Mouse (Mus musculus): ENCODE results near the gene Deup1.
A peak's percentile ranks its signal among the peaks of the same experiment; 100 is the strongest.

Deup1 gene

DNA sequence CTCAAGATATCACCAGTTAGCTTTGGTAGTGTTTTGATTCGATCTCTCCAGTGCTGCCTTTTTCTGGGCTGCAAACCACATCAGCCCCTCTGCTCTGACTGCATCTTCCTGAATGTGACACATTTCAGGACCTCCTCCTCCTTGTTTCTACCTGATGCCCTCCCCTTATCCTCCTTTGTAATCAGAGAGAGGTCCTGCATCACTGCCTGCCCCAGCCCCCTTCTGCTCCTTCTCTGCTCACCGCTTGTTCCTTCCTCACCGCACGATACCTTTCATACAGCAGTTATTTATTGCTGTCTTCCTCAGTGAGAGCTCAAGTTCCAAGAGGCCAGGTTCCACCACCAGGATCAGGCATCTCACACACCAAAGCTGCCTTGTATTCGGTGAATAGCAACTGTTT, 96.5 kb downstream of the Deup1 start:
- DNase-seq, result no peak

DNA sequence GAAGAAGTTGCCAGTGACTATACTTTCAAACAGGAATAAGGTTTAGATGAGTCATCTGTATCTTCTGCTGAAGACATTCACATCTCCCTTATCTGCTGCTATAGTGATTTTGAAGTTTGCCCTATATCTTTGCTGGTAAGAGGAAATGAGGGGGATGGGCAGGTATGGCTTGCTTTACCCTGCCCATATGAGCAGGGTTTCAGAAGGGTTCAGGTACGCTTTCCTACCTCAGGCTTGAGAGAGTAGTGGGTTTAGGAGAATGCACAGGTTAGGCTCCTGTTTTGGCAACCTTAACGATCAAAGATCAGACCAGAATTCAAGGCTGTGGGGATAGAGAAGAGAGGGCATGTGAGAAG, 97.8 kb downstream of the Deup1 start:
- no peak for DNase-seq

DNA sequence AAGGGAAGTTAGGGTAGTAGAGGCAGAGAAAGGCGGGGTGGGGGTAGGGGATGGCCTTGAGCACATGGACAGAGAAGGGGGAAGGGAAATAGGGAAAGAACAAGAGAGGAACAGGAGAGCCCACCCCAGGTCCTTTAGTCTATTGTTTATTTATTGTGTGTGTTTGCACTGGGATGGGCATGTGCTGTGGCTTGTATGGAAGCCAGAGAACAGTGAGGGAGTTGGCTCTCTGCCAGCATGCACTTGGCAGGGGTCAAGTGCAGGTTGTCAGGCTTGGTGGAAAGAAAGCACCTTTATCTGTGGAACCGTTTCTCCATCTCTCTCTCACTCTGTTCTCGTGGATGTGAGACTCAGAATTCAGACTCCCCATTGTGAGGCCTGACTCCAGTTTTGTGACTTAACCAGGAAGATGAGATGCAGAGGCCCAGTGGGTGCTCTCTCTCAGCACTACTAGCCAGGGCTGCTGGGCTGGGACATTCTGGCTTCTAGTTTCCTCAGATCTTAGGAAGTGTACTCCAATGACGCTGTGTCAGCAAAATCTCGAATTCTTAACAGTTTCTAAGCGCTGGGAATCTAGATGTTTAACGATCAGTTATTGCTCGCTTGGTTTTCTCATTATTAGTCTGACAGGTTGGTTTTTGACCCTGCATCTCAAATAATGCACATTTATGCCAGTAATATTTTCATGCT, 98.3 kb downstream of the Deup1 start:
- DNase-seq, result peak; percentile 72 to 80

DNA sequence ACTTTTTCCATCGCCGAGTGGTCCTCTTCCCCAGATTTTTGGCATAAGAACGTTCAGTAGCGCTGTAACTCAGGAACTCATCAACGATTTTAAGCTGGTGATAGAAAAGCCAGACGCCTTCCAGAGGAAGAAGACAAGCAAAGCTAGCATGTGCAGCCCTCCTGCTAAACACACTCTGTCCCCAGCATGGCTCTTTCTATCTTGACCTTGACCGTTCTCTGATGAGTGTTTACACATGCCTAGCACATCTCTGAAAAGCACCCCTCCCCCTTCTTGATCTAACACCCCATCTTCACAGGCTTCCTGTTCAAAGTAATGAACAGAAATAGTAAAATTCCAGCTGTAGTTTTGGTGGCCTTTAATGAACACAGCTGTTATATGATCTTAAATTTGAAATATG, 99.4 kb downstream of the Deup1 start:
- DNase-seq, result no peak

DNA sequence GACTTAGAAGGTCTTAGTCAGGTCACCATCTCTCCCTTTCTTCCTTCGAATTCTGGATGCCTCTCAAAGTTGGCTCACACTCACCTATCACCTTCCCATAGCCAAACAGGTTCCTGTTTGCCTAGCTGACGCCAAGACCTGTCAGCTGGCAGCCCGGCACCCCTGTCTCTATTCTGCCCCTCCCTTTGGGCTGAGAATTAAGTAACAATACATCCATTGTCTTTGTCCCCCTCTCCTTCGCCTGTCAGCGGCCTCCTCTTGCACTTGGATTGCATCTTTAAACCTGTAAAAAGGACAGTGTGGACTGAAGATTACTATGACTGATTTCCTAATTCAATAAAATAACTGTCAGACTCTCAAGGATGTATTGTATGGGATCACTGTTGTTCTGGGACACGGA, 99.9 kb downstream of the Deup1 start:
- DNase-seq, result no peak

DNA sequence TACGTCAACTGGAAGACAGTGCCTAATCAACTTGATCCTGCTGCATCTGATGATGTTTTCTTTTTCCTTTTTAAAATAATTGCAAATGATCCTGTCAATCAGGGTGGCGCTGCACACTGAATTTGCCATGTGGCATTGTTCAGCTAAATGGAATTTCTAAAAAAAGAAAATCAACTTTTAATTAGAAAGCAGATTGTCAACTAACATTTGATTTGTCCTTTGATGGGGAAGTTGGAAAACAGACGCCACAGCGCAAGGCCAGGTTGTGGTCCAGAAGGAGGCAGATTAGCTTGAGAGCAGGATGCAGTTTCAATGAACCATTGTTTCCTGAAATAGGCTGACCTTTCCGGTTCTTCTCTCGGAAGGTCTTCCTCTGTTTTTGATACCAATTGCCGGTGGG, 101.2 kb downstream of the Deup1 start:
- DNase-seq, result no peak

DNA sequence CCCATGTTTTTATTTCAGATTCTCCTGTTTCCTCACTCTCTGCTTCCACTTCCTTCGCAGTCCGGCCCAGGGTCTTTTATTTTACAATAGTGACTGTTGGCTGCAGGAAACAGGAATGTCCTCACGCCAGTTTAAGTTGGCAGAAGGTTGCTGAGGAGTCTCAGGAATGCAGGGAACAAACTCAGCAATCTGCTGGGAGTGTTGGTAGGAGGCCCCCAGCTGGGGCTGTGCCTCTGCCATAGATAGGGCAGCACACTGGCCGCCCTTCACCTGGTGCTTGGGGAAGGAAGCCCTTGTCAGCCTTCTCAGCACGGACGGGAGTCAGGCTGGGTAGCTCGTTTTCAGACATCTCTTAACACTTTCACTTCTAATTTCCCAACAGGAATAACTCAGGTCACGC, 102.5 kb downstream of the Deup1 start:
- no peak for DNase-seq

DNA sequence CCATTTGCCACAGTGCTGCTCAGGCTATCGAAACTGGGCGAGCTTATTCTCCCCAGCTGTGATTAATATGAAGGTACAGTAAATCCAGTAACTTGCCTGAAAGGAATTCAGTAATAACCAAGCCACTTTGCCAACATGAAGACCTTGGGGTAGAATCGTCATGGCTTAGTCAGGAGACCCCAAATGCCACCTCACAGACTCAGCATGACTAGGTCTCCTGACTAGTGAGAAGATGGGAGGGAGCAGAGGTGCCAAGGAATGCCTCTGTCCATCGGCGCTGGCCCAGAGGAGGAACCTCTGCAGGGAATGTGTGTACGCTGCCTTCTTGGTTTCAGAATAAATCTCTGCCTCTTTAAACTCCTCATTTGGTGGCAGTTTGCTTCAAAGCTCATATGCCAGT, 104.1 kb downstream of the Deup1 start:
- no peak for DNase-seq

DNA sequence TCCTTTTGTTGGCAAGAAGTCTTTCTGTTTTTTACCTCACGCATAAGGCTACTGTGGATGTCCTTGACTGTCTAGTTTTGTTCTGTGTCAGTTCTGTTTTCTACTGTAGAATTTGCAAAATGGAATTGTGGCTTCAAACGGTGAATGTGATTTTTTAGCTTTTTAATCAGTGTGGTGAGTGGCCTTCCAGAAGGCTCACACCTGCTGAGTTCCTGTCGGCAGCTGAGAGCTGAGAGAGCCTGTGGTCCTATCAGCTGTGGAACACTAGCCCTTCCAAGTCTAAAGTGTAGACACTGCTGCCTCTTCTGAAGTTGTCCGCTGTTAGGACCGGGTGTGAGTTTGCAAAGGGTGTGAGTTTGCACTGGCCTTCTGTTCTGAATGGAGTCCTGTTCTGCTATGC, 104.8 kb downstream of the Deup1 start:
- no peak for DNase-seq

DNA sequence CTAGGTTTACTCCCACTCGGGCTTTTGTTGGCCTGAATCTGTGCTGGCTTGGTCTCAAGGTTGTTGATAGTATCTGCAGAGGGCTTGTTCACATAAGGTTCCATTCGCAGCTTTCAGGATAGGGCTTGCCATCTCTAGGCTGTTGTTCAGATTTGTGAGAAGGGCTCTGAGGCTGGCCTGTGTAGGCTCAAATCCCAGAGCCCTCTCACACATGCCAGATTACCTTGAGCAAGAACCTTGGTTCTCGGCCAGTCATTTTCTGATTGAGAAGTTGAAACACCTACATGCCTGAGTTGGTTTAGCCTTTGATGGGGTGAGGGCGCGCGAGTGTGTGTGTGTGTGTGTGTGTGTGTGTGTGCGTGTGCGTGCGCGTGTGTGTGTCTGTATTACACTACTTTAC, 105.4 kb downstream of the Deup1 start:
- no peak for DNase-seq

DNA sequence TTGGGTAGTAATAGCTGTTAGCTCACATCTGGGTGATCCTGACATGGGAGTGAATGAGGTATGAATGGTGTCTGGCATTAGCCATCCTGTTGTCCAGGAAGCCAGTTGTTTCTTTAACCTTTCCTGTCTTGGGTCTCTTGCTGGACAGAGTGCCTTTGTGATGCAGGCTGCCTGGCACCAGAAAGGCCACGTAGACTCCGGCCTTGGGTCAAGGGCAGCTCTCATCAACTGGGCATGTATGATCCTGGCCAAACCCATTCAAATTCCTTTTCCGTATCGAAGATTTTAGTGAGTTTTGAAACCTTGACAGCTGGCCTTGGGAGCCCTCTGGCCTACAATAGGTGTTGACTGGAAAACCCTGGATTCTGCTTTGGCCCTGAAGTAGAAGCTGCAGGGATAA, 109.8 kb downstream of the Deup1 start:
- DNase-seq, result no peak

DNA sequence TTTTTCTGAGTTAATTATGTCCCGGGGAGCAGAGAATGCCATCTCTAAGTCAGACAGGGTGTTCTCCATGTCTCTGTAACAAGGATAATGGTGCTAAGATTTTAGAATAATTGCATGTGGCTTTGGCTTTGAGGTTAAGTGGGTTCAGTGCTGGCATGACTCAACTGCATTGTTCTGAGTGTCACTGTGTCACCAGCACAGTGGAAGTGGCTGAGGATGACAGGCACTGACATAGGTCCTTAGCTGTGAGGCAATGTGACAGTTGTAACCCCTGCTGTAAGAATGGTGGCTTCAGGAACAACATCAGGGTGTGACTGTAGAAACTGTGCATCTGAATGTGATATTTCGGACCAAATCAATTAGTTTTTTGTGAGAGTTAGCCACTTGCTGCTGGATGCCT, 111.7 kb downstream of the Deup1 start:
- DNase-seq, result no peak

DNA sequence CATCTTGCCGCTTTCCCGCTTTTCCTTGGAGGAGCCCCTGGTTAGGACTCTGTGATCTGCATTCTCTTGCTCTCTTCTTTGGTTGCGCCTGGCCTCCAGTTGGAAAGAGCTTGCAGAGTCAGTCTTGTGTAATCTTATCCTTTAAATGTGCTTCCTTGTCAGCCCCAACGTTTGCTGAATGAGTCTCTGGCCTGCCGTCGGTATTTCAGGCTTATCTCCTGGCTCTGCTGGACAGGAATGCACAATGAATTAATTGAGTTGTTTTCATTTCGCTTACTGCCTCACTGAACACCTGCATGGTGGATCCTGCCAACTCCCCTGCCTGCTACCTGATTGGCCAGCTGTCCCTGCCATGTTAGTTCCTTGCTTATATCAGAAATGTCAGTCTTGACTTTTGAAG, 114.8 kb downstream of the Deup1 start:
- peak in 1 of 2 experiments; percentile 52 for DNase-seq

DNA sequence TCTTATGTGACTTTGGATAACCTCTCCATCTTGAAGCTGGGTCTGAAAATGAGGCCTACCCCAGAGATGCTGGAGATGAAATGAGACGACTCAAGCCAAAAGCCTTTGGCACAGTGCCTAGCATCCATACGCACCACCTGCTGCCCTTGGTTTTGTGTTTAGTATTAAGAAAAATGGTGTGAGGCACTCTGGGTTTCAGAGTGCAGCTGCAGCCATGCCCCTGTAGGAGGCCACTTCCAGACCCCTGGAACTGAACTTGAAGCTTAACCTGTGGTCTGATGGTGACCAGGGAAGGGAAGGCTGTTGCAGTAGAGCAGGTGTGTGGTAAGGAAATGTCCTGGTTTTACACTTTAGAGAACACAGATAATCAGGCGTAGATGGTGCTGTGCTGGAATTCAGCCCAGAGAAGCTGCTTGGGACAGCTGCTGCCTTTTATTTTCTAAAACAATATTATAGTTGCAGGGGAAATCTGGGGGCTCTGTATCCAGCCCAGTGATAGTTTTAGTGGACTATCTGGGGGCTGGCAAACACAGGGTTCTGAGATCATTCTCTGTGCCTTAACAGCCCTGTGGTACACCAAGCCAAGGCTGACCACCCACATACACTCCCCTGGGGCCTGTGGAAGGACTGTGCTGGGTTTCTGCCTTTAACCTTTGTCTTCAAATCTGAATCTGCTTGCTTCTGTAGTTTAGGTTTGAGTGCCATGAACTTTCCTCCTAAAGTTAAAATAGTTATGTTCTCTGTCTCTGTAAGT, 117.0 kb downstream of the Deup1 start:
- DNase-seq, result peak; percentile 36 to 59
